Mouse (Mus musculus) liver, adult 2 months (tissue): ENCODE results near the gene Rpap3.

Source experiments
- CTCF ChIP-seq: fragments of 200-500 bp; IDR thresholded peaks from 2 replicates; pipeline ENCODE4 v1.5.1; 2011; ENCODE audit warnings: low read depth, low read length, control low read depth
- POLR2A ChIP-seq: fragments of 200-500 bp; IDR thresholded peaks from 2 replicates; pipeline ENCODE4 v1.6.1; 2011; ENCODE audit warnings: low read length, control low read depth; ENCODE audit not compliant: insufficient read depth; ENCODE audit errors: extremely low read depth

DNA sequence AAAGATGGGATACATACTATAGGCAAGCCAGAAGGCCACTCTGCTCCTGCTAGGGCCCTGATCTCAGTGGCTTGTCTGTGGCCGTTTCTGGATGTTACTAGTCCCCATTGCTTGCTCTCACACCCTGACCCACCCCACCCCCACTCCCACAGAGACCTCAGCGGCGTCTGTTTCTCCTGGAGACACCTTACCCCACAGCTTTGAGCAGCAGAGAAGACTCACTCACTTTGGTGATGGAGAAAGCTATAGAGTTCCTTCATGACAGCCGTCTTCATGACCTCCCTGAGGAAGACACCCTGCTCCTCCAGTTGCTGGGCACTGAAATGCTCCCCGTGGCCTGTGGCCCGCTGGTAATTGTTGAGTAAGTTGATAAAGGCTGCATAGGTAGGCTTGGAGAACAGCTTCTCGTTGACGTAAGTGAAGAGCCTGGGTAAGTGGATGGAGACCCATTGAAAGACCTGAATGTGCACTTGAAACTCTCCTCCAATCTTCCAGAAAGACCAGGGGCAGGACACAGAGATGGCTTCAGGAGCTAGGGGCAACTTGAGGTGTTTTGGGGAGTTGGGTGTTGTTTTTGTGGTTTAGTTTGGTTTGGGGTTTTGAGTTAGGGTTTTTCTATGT lies 13.0 kb upstream of the Rpap3 start:
- no peak for TF ChIP-seq POLR2A
- TF ChIP-seq CTCF, result no peak
